Comparison of ENCODE assay signal across 8 mouse cellular contexts in the genomic region with DNA sequence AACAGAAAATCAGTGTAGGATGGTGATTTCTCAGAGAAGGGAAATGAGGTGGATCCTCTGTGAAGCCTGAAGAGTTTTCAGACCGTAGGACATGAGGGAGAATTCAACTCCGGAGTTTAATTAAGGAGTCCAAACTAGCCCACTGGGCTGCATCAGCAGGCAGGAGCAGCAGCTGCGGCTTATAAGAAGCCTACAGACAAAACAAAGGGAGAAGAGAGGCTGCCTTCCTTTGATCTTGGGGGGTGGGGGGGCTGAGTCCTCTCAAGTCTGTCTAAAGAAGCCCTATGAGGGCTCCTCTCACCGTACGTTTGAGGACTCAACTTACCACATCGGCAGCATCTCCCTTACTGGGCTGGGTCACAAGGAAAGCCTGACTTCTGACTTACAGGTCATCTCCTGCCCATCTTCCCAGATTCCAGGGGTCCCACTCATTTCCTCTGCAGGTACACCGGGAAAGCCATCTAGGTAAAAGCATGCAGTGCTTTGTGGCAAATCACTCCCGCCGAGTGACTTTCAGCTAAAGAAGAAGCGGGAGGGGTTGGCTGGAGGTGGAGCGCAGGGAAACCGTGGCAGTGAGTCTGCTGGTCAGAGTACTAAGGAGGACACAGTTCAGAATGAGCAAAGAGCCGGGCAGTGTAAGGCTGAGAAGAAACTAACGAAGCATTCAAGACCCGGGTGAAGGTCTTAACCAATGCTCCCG. TPM values are rescaled to one million over a fixed set of nuclear protein-coding genes. Genes with fewer than 3 reads are reported as not detected.
DNase-seq lines count a peak whose midpoint lies in the region; ATAC-seq and TF ChIP-seq lines count a peak whose summit lies in the region.

No protein-coding gene starts in this region.

- WGBS in embryonic facial prominence, embryonic 10.5 days, result 5% methylated on average over 16 of the region's 16 CpGs
- 35% methylated on average over 16 of the region's 16 CpGs for WGBS in intestine, postnatal 0 days
- 5% methylated on average over 16 of the region's 16 CpGs for WGBS in midbrain, embryonic 14.5 days

- peaks cover 33% of the 10 kb centered on the region for H3K4me1 ChIP-seq in embryonic facial prominence, embryonic 10.5 days
- H3K4me1 ChIP-seq in intestine, postnatal 0 days (replicated peaks; ENCODE audit: control insufficient read depth, insufficient read depth, low read length), result 0 out of 2 replicates have a peak, but pooled peaks cover 9% of the 10 kb centered on the region
- peaks cover 17% of the 10 kb centered on the region for H3K4me1 ChIP-seq in midbrain, embryonic 14.5 days (ENCODE audit: control insufficient read depth, insufficient read depth, low read length)

- H3K27ac ChIP-seq in embryonic facial prominence, embryonic 10.5 days (replicated peaks), result peak overlapping the region; percentile 60
- no peak overlapping the region for H3K27ac ChIP-seq in intestine, postnatal 0 days (ENCODE audit: low read depth, low read length)
- peak overlapping the region; percentile 34; the same call in 1 of the 2 replicates for H3K27ac ChIP-seq in midbrain, embryonic 14.5 days (replicated peaks; ENCODE audit: low read depth, low read length)

- TF ChIP-seq CTCF in intestine, postnatal 0 days (IDR thresholded peaks at IDR 0.05; ENCODE audit: low read depth), result no peak

- no peaks in the 10 kb centered on the region for H3K9me3 ChIP-seq in embryonic facial prominence, embryonic 10.5 days
- no peaks in the 10 kb centered on the region for H3K9me3 ChIP-seq in intestine, postnatal 0 days (ENCODE audit: control insufficient read depth)
- H3K9me3 ChIP-seq in midbrain, embryonic 14.5 days (ENCODE audit: control insufficient read depth, low read length), result no peaks in the 10 kb centered on the region

- peak overlapping the region; percentile 43 for H3K4me2 ChIP-seq in intestine, postnatal 0 days (replicated peaks; ENCODE audit: low read depth)
- peak overlapping the region; percentile 52 for H3K4me2 ChIP-seq in midbrain, embryonic 14.5 days (ENCODE audit: low read length)

- no peaks in the 10 kb centered on the region for H3K27me3 ChIP-seq in embryonic facial prominence, embryonic 10.5 days (replicated peaks; ENCODE audit: low read depth, poor library complexity, severe bottlenecking)
- H3K27me3 ChIP-seq in intestine, postnatal 0 days (replicated peaks; ENCODE audit: control insufficient read depth, insufficient read depth, low read length), result no peaks in the 10 kb centered on the region
- no peaks in the 10 kb centered on the region for H3K27me3 ChIP-seq in midbrain, embryonic 14.5 days (ENCODE audit: control insufficient read depth, insufficient read depth, low read length)

- H3K36me3 ChIP-seq in embryonic facial prominence, embryonic 10.5 days (replicated peaks), result no peaks in the 10 kb centered on the region; the same call in 1 of the 2 replicates
- H3K36me3 ChIP-seq in intestine, postnatal 0 days (ENCODE audit: control insufficient read depth, insufficient read depth), result no peaks in the 10 kb centered on the region
- no peaks in the 10 kb centered on the region for H3K36me3 ChIP-seq in midbrain, embryonic 14.5 days (ENCODE audit: control insufficient read depth, insufficient read depth, low read length)

- no peak for DNase-seq in cerebellum, postnatal 10 days
- DNase-seq in embryonic facial prominence, embryonic 10.5 days (ENCODE audit: low spot score), result peak; percentile 41
- DNase-seq in midbrain, embryonic 14.5 days, result peak; percentile 53
- DNase-seq in thymus, adult 18-20 months, result no peak
- no peak for DNase-seq in right cerebral cortex, postnatal 36 days (ENCODE audit: low spot score in 2 of 2)
- no peak for DNase-seq in left cerebral cortex, postnatal 10 days (ENCODE audit: extremely low spot score in 1 of 2, low spot score in 2 of 2)

- intact Hi-C loops in left cerebral cortex, postnatal 10 days (cut with DNase I), result no loop called here

- ATAC-seq in cerebellum, adult (ENCODE audit: insufficient number of reproducible peaks, low FRiP score, low TSS enrichment), result 0 out of 2 replicates have a peak, but pooled peaks have one; percentile 51
- no peak for ATAC-seq in intestine, postnatal 0 days
- peak; percentile 36; the same call in 1 of the 2 replicates for ATAC-seq in midbrain, embryonic 14.5 days (ENCODE audit: low FRiP score, low TSS enrichment)

- H3K4me3 ChIP-seq in embryonic facial prominence, embryonic 10.5 days, result peak overlapping the region; percentile 37
- H3K4me3 ChIP-seq in intestine, postnatal 0 days (ENCODE audit: low read depth, low read length), result no peak overlapping the region
- no peak overlapping the region for H3K4me3 ChIP-seq in midbrain, embryonic 14.5 days (replicated peaks; ENCODE audit: low read depth, low read length)

- no peak overlapping the region for H3K9ac ChIP-seq in intestine, postnatal 0 days (ENCODE audit: low read depth, low read length)
- peak overlapping the region; percentile 32 for H3K9ac ChIP-seq in midbrain, embryonic 14.5 days (replicated peaks; ENCODE audit: low read length)

RNA-seq across cellular contexts. Expression of a gene that starts 13.2 kb away (rescaled TPM):
- 11.7 and 12.7 TPM in 2 replicates for polyA plus RNA-seq in embryonic facial prominence, embryonic 10.5 days (2016; fragmentation: Nextera tagmentation; extraction: Ambion mirVana)
- polyA plus RNA-seq in intestine, postnatal 0 days (2015; fragmentation: Nextera tagmentation; extraction: Ambion mirVana), result 6.1 and 6.9 TPM in 2 replicates
- 16.1 and 16.2 TPM in 2 replicates for polyA plus RNA-seq in midbrain, embryonic 14.5 days (2014; fragmentation: Nextera tagmentation; extraction: Ambion mirVana)
- total RNA-seq in left cerebral cortex, postnatal 10 days (2021), result 10 to 100 TPM; 62.0 to 62.4 TPM

RNA-seq across cellular contexts. Expression of a gene that starts 13.3 kb away (rescaled TPM):
- 452 and 456 TPM in 2 replicates for polyA plus RNA-seq in embryonic facial prominence, embryonic 10.5 days (2016; fragmentation: Nextera tagmentation; extraction: Ambion mirVana)
- polyA plus RNA-seq in intestine, postnatal 0 days (2015; fragmentation: Nextera tagmentation; extraction: Ambion mirVana), result 504 and 571 TPM in 2 replicates
- polyA plus RNA-seq in midbrain, embryonic 14.5 days (2014; fragmentation: Nextera tagmentation; extraction: Ambion mirVana), result 453 and 517 TPM in 2 replicates
- total RNA-seq in left cerebral cortex, postnatal 10 days (2021), result 100 to 1,000 TPM; 274 to 290 TPM

Comparison
In these comparisons a context has a peak if more than half of its experiments do, and no peak if none do; other contexts are left out.
1. DNase-seq: peak in embryonic facial prominence, embryonic 10.5 days (single experiment) and midbrain, embryonic 14.5 days (single experiment); none in cerebellum, postnatal 10 days (0 of 2), thymus, adult 18-20 months (0 of 2), right cerebral cortex, postnatal 36 days (0 of 2) and left cerebral cortex, postnatal 10 days (0 of 2).